Mouse (Mus musculus) liver, postnatal 0 days (tissue): ENCODE data around the gene Eif3l. TPM values are rescaled to one million over a fixed set of nuclear protein-coding genes. Genes with fewer than 3 reads are reported as not detected.
A peak's percentile ranks its signal among the peaks of the same experiment; 100 is the strongest.

Source experiments
- ATAC-seq: fragments of 200-750 bp; cut with Nextera tagmentation; 2 replicates; pipeline ENCODE4 v1.8.0; 2017; ENCODE audit warnings: mild to moderate bottlenecking, moderate library complexity
- DNase-seq: peaks from one replicate; pipeline ENCODE4 v3.0.0-alpha.2; 2016
- H3K27ac ChIP-seq: fragments of 300-500 bp; sonication (generic); 2 replicates; pipeline ENCODE4 v1.5.1; 2014; ENCODE audit warnings: antibody characterized with exemption, moderate library complexity, mild to moderate bottlenecking, low read depth
- H3K27me3 ChIP-seq: fragments of 300-500 bp; sonication (generic); 2 replicates; pipeline ENCODE4 v1.6.1; 2014; ENCODE audit warnings: low read length, control low read depth, mixed read lengths; ENCODE audit not compliant: insufficient read depth
- H3K36me3 ChIP-seq: fragments of 300-500 bp; sonication (generic); replicated peaks from 2 replicates; pipeline ENCODE4 v1.6.1; 2014; ENCODE audit warnings: mild to moderate bottlenecking, control low read depth, low read length, moderate library complexity, mixed read lengths; ENCODE audit not compliant: insufficient read depth
- H3K4me1 ChIP-seq: fragments of 300-500 bp; sonication (generic); 2 replicates; pipeline ENCODE4 v1.6.1; 2014; ENCODE audit warnings: antibody characterized with exemption, mild to moderate bottlenecking, control low read depth; ENCODE audit not compliant: insufficient read depth
- H3K4me2 ChIP-seq: fragments of 300-500 bp; sonication (generic); 2 replicates; pipeline ENCODE4 v1.6.1; 2014; ENCODE audit warnings: low read depth, mild to moderate bottlenecking, low read length, moderate library complexity, mixed read lengths
- H3K4me3 ChIP-seq: fragments of 300-500 bp; sonication (generic); 2 replicates; pipeline ENCODE4 v1.5.1; 2014; ENCODE audit warnings: low read depth, low read length
- H3K9ac ChIP-seq: fragments of 300-500 bp; sonication (generic); replicated peaks from 2 replicates; pipeline ENCODE4 v1.6.1; 2014; ENCODE audit warnings: mild to moderate bottlenecking, moderate library complexity
- H3K9me3 ChIP-seq: fragments of 300-500 bp; sonication (generic); 2 replicates; pipeline ENCODE4 v1.6.1; 2016; ENCODE audit warnings: mild to moderate bottlenecking, control low read depth, low read length, mixed read lengths
- CTCF ChIP-seq: sonication (generic); IDR thresholded peaks from 2 replicates; pipeline ENCODE4 v1.5.1; 2016; ENCODE audit warnings: antibody characterized with exemption, low read depth
- EP300 ChIP-seq: IDR thresholded peaks from 2 replicates; pipeline ENCODE4 v1.6.1; 2016; ENCODE audit warnings: antibody characterized with exemption, low read depth, mild to moderate bottlenecking
- WGBS: fragments of 180-500 bp; shearing (Covaris S2); extraction: QIAGEN DNeasy Blood & Tissue Kit; methylation state at CpG from one replicate; pipeline ENCODE4 v1.1.7; 2014; ENCODE audit not compliant: insufficient replicate concordance; 5-methylcytosine and 5-hydroxymethylcytosine counted together
- polyA plus RNA-seq: library from polyadenylated mRNA; unstranded; fragments of >200 nt; fragmentation: Nextera tagmentation; extraction: Ambion mirVana; gene quantifications from 2 replicates; pipeline ENCODE4 v1.2.1, GENCODE M21; 2015

The Eif3l gene
- polyA plus RNA-seq, 1 experiment from 2014 or later, result 76.4 TPM

DNA sequence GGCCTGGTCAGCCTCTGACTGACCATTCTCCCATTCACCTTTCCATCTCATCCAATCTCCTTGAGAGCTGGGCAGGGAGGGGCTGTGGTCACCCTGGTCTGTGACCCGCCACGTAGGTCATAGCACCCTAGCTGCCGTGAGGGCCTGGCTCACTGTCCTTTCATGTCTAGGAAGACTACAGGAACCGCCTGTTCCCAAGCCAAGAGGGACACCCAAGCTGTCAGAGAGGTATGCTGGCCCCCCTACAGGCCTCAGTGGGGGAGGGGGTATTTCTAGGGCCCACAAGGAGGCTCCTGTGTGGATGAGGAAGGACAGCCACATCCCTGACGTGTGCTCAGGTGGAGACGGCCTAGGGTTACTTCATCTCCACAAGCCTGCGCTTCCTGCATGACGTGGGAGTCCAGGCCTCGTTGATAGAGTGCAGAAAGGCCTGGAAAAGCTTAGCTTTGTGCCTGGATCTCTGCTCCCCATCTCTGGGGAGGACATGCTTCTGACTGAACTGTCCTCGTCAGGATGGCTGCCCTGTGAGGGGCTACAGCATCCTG is 49.4 kb downstream of the Eif3l start:
- DNase-seq (no peak), ATAC-seq (no peak)
- Histone ChIP-seq H3K27ac (no peak overlapping the region), H3K4me1 (no peaks in the 10 kb centered on the region), H3K27me3 (no peaks in the 10 kb centered on the region), H3K9ac (no peak overlapping the region), H3K36me3 (peaks cover 19% of the 10 kb centered on the region), H3K4me2 (no peak overlapping the region), H3K4me3 (no peak overlapping the region), H3K9me3 (no peaks in the 10 kb centered on the region)
- TF ChIP-seq EP300 (no peak), CTCF (no peak)
- 83% methylated on average over 10 of the region's 10 CpGs for WGBS

DNA sequence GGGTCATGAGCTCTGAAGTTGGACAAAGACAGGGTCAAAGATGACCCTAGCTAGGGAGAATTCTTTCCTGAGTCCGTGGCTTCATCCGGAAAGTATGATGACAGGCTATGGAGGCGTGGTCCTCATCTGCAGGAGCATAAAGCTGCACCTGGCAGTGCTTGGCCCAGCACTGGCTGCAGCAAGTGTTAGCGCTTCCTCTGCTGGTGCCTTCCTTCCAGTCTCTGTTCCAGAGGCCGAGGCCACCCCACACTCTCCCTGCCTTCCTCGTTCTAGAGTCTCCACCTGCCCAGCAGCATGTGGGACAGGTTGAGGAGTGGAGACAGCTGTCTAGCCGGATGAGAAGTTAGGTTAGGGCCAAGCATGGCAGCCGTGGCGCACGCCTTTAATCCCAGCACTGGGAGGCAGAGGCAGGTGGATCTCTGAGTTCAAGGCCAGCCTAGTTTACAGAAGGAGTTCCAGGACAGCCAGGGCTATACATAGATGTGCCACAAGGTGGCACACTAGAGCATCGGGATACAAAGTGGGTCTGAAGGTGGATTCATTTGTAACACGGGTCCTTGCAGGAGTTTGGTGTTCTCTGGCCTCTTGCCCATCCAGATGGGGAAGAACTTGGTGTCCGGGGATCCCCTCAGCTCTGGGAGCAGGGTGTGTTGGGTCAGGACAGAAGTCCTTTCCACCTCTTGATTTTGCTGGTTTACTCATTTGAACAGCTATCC is 51.4 kb downstream of the Eif3l start:
- TF ChIP-seq EP300 (no peak), CTCF (peak; percentile 82)
- WGBS, result 76% methylated on average over 13 of the region's 13 CpGs
- no peak overlapping the region for H3K9ac ChIP-seq

GRCm38 (mm10) chr15:79127101-79127500 is 52.1 kb downstream of the Eif3l start:
- no peak overlapping the region for H3K4me2 ChIP-seq
- no peak for ATAC-seq
- TF ChIP-seq EP300 (no peak), CTCF (no peak)
- no peaks in the 10 kb centered on the region for H3K4me1 ChIP-seq
- H3K27ac ChIP-seq, result no peak overlapping the region
- H3K9me3 ChIP-seq, result no peaks in the 10 kb centered on the region
- 86% methylated on average over 12 of the region's 12 CpGs for WGBS
- H3K4me3 ChIP-seq, result no peak overlapping the region
- DNase-seq, result no peak
- H3K9ac ChIP-seq, result no peak overlapping the region
- H3K27me3 ChIP-seq, result no peaks in the 10 kb centered on the region
- peaks cover 17% of the 10 kb centered on the region for H3K36me3 ChIP-seq

More for the DNA sequence above, 51.4 kb downstream of the Eif3l start:
- DNase-seq (peak; percentile 62), ATAC-seq (no peak)
- Histone ChIP-seq H3K4me3 (no peak overlapping the region), H3K4me1 (no peaks in the 10 kb centered on the region), H3K9me3 (no peaks in the 10 kb centered on the region), H3K27ac (no peak overlapping the region), H3K36me3 (peaks cover 15% of the 10 kb centered on the region), H3K4me2 (no peak overlapping the region), H3K27me3 (no peaks in the 10 kb centered on the region)

GRCm38 (mm10) chr15:79128208-79128607 is 53.2 kb downstream of the Eif3l start:
- Histone ChIP-seq H3K36me3 (peaks cover 26% of the 10 kb centered on the region), H3K4me1 (no peaks in the 10 kb centered on the region), H3K9me3 (no peaks in the 10 kb centered on the region), H3K27me3 (no peaks in the 10 kb centered on the region), H3K4me2 (no peak overlapping the region), H3K4me3 (no peak overlapping the region), H3K27ac (no peak overlapping the region), H3K9ac (no peak overlapping the region)
- ATAC-seq, result no peak
- 92% methylated on average over 5 of the region's 5 CpGs for WGBS
- TF ChIP-seq EP300 (no peak), CTCF (peak; percentile 66)
- no peak for DNase-seq

- no peaks in the 10 kb centered on the region for H3K9me3 ChIP-seq
- peaks cover 23% of the 10 kb centered on the region for H3K36me3 ChIP-seq
- no peak overlapping the region for H3K9ac ChIP-seq
- WGBS, result 77% methylated on average over 7 of the region's 7 CpGs
- ATAC-seq, result no peak
- H3K4me2 ChIP-seq, result no peak overlapping the region
- no peak for TF ChIP-seq EP300
- TF ChIP-seq CTCF, result no peak
- no peak overlapping the region for H3K27ac ChIP-seq
- H3K4me1 ChIP-seq, result no peaks in the 10 kb centered on the region
- DNase-seq, result no peak
- no peak overlapping the region for H3K4me3 ChIP-seq
- no peaks in the 10 kb centered on the region for H3K27me3 ChIP-seq
Observed at GRCm38 (mm10) chr15:79129311-79129710, 54.3 kb downstream of the Eif3l start.

GRCm38 (mm10) chr15:79130782-79131181 is 55.8 kb downstream of the Eif3l start:
- 89% methylated on average over 10 of the region's 10 CpGs for WGBS
- Histone ChIP-seq H3K4me2 (no peak overlapping the region), H3K27me3 (no peaks in the 10 kb centered on the region), H3K36me3 (peaks cover 23% of the 10 kb centered on the region), H3K9me3 (no peaks in the 10 kb centered on the region), H3K27ac (no peak overlapping the region), H3K4me3 (no peak overlapping the region), H3K4me1 (no peaks in the 10 kb centered on the region), H3K9ac (no peak overlapping the region)
- ATAC-seq, result no peak
- TF ChIP-seq CTCF (no peak), EP300 (no peak)
- DNase-seq, result no peak
